In genomic region chr19:57386176-57386693, GRCm38 (mm10) we compare ENCODE assay signal across 12 mouse cellular contexts.
"Had no signal": no experiment of that assay in that cellular context is flagged by ENCODE, and none has a peak within 500 bp of the region (broad histone marks: within the 10 kb centered on the region; RNA-seq: fewer than 3 reads in every experiment).

No protein-coding gene starts in this region.

- H3K27ac ChIP-seq: limb, embryonic 10.5 days; liver, embryonic 15.5 days; midbrain, embryonic 10.5 days; midbrain, embryonic 15.5 days; neural tube, embryonic 12.5 days; stomach, postnatal 0 days had no signal

- H3K4me3 ChIP-seq: limb, embryonic 10.5 days; liver, embryonic 15.5 days; midbrain, embryonic 10.5 days; midbrain, embryonic 15.5 days; neural tube, embryonic 12.5 days had no signal

- H3K27me3 ChIP-seq: liver, embryonic 15.5 days; midbrain, embryonic 15.5 days; neural tube, embryonic 12.5 days had no signal

- DNase-seq: kidney, postnatal 14 days; lung, adult 2 months; lung, postnatal 10 days; lung, postnatal 4 days; thymus, postnatal 4 days had no signal

- H3K4me2 ChIP-seq: liver, embryonic 11.5 days; liver, embryonic 15.5 days; midbrain, embryonic 15.5 days; neural tube, embryonic 12.5 days had no signal

- H3K9ac ChIP-seq: liver, embryonic 15.5 days; midbrain, embryonic 15.5 days; neural tube, embryonic 12.5 days had no signal

- ATAC-seq: midbrain, embryonic 15.5 days had no signal

- H3K9me3 ChIP-seq: limb, embryonic 10.5 days; liver, embryonic 15.5 days; midbrain, embryonic 10.5 days; midbrain, embryonic 15.5 days; neural tube, embryonic 12.5 days had no signal

- H3K4me1 ChIP-seq: limb, embryonic 10.5 days; liver, embryonic 15.5 days; midbrain, embryonic 10.5 days; midbrain, embryonic 15.5 days; neural tube, embryonic 12.5 days had no signal
